Mouse (Mus musculus): ENCODE measurements at regions not wholly inside any gene's neighbourhood (a gene's known extent, or its start where the extent isn't known, plus 50 kb on each side); places are given as distances from the start of the nearest gene placed in this dataset.
A peak's percentile ranks its signal among the peaks of the same experiment; 100 is the strongest.

DNA sequence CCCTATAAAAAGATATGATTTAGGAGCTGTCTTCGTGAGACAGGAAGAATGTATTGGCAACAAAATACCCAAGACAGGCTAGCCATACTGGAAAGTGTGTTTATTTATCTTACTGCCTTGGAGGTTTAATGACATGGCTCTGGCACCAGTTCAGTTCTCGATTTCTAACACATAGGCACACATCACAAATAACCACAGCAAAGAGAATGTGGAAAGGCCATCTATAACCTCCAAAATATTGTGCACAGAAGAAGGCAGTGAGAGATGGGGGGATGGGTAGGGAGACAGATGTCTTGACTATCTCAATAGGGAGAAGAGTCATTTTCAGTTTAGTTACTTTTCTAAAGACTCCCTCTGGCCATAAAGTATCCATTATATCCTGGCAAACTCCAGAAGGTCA, 90.5 kb downstream of the Minar1 start:
- DNase-seq = no peak

- no peak for DNase-seq
Observed at GRCm38 (mm10) chr9:89524137-89524536, 98.8 kb downstream of the Minar1 start.

DNA sequence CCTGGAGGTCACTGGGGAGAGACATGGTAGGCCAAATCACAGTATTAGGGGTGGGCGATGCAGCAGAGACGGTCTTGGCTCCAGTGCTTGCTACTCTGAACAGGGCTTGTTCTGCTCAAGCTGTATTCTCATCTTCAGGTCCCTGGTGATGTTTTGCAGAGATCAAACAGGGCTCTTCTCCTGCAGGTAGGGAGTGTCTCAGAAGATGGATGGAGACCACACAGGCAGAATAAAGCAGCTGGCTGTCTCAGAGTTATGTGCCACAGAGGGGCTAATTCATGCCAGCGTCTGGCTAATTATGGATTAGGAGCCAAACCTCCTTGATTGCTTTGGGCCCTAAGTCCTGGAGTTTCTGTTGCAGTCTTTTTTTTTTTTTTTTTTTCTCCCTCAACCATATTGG, 99.2 kb downstream of the Minar1 start:
- DNase-seq = no peak

GRCm38 (mm10) chr9:89508407-89509101, 114.4 kb downstream of the Minar1 start:
- DNase-seq = no peak

GRCm38 (mm10) chr9:89502083-89502482, 120.8 kb downstream of the Minar1 start:
- DNase-seq = no peak

DNA sequence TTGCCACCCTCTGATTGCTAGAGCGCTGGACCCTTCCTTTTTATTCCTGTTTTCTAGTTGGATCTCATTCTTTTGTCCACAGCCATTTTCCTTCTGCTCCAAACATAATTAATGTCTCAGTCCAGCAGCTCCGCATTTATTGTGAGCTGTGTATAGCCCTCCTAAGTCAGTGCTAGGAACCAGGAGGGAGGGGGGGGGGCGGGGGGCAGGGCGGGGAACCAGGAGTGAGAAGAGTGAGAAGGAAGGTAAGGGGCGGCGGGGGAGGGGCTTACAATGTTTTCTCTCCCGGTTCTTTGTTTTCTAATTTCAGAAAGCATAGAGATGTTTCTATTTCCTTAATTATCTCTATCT, 125.6 kb downstream of the Minar1 start:
- DNase-seq = no peak

GRCm38 (mm10) chr9:89496729-89497398, 126.1 kb downstream of the Minar1 start:
- no peak for DNase-seq

- DNase-seq = no peak
Observed at GRCm38 (mm10) chr9:89487601-89488000, 135.3 kb downstream of the Minar1 start.

GRCm38 (mm10) chr9:89479406-89479805, 143.5 kb downstream of the Minar1 start:
- DNase-seq = no peak

- DNase-seq = peak; percentile 34
Observed at GRCm38 (mm10) chr9:89461190-89461589, 161.7 kb downstream of the Minar1 start.

DNA sequence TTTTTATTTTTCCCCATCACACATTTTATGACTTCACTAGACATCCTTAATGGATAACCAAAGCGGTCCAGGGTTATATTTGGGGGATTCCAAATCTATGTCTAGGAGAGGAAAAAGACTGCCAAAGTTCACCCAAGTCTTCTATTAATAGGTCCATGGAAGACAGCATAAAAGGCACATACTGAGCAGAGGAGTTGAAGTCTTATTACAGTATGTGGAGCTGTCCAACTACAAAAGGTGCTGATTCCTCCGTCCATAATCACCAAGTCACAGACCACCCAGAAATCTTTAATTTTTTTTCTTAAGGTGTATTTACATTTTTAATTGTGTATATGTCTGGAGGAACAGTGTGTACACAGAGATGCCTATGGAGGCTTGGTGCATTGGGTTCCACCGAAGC, 166.3 kb downstream of the Minar1 start:
- no peak for DNase-seq

- DNase-seq = no peak
Observed at GRCm38 (mm10) chr9:89449656-89450055, 173.3 kb downstream of the Minar1 start.

All from cerebellum, adult 11-12 months (tissue).